Mouse (Mus musculus): ENCODE results near the gene Stpg3. TPM values are rescaled to one million over a fixed set of nuclear protein-coding genes. Genes with fewer than 3 reads are reported as not detected.
"Not testable (repeated sequence)": the region's sequence is repeated elsewhere in the genome, so short reads cannot be mapped to it uniquely, and the experiment has no call there.

Stpg3 gene
- not detected in 2 replicates for polyA plus RNA-seq (2015; fragmentation: Nextera tagmentation; extraction: Ambion mirVana)

DNA sequence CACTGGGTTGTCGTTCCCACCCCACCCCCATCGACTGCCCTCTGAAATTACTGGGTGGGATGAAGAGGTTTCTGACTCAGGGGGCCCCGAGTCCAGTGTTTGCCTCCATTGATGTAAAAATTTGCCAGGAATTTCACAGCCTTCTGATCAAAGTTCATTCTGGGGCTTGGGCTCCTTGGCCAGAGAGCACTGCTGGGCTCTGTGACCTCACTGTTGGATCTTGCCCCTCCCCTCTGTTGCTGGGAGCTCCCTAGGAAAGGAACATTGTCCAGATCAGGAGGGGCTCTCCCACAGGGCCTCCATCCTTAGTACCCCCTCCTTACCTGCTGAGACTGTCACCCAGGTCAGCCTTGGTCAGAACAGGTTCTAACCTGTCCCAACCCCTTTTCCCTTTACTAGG, at the start of gene Stpg3:
Gene Stpg3 (minus strand): TSS at position 194 of the 400 bp plus-strand sequence.
- H3K36me3 ChIP-seq: peaks cover 4% of the 10 kb centered on the region; the same call in 1 of the 2 replicates
- H3K27ac ChIP-seq: no peak within 1 kb of the TSS
- H3K9me3 ChIP-seq: no peaks in the 10 kb centered on the region
- no peak within 1 kb of the TSS for H3K4me3 ChIP-seq
- H3K27me3 ChIP-seq: 0 out of 2 replicates have a peak, but pooled peaks cover 4% of the 10 kb centered on the region
- no peak for ATAC-seq (ENCODE audit: insufficient number of reproducible peaks, low FRiP score, low TSS enrichment, low read depth)
- 65% methylated on average over 3 of the region's 3 CpGs for WGBS
- H3K4me1 ChIP-seq: peaks cover 15% of the 10 kb centered on the region
- H3K4me2 ChIP-seq: no peak within 1 kb of the TSS
- no peak within 1 kb of the TSS for H3K9ac ChIP-seq

DNA sequence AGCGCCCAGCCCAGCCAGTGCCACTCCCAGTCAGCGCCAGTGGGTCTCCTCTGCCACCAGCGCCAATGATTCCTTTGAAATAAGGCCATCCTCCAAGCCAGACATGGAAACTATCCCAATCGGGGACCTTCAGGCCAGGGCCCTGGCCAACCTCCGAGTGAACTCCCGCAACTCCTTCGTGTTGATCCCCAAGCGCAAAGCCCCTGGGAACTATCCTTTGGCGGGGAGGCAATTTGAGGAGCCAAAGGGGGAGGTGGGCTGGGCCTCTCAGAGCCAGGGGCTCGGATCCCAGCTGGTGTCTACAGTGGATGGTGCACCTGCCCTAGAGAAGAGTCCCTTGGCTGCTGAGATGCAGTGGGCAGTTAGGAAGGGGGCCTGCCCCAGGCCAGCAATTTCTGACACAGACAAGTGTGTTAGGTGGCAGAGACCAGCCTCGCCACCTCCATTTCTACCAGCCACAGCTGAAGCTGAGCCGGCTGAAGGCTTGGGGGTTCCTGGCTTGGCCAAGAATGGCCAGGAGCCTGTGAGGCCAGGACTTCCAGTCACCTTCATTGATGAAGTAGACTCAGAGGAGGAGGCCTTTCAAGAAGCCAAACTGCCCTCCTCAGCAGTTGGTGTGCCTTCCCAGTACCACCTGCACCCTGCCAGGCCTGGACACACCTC, 49.3 kb upstream of the Stpg3 start:
- Histone ChIP-seq H3K27me3 (peaks cover 20% of the 10 kb centered on the region), H3K9ac (peak overlapping the region; percentile 54), H3K36me3 (0 out of 2 replicates have a peak, but pooled peaks cover 12% of the 10 kb centered on the region), H3K4me3 (peak overlapping the region; percentile 63), H3K27ac (no peak overlapping the region), H3K4me1 (peaks cover 39% of the 10 kb centered on the region), H3K4me2 (peak overlapping the region; percentile 98), H3K9me3 (no peaks in the 10 kb centered on the region)
- 20% methylated on average over 12 of the region's 12 CpGs for WGBS
- ATAC-seq (ENCODE audit: insufficient number of reproducible peaks, low FRiP score, low TSS enrichment, low read depth): no peak

DNA sequence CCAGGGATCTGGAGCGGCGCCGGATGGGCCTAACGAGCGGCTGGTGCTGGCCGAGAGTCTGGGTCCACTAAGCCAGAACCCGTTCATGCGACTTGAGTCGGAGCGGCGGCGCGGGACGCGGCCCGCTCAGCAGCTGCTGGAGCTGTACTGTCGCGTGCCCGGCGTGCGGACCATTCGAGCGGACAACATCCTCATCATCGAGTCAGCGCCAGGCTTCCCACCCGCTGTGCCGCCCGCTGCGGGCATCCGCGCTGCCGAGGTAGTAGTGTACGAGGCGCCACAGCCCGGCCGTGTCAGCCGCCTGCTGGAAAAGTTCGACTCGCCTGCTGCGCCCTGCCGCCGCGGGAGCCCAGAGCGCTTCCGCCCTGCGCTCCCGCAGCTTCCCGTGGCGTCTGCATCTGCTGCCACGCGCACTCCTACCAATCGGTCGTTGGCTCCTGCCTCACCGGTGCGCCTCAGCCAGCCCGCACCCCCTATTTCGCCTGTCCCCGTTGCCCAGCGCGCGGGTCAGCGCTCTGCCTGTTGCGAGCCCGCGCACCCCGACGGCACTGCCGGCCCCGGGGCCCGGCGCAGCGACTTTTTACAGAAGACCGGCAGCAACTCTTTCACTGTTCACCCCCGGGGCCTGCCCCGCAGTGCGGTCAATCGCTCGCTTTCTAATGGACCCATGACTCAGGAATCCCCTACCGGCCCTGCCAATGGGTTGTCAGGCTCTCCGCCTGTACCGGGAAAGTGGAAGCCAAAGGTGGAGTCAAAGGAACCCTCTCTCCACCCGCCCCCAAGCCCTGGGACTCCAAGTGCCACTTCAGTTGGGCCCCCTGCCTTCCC, 48.6 kb upstream of the Stpg3 start:
- Histone ChIP-seq H3K27me3 (peaks cover 20% of the 10 kb centered on the region), H3K27ac (no peak overlapping the region), H3K4me2 (peak overlapping the region; percentile 98), H3K9ac (peak overlapping the region; percentile 54), H3K4me1 (peaks cover 39% of the 10 kb centered on the region), H3K9me3 (no peaks in the 10 kb centered on the region), H3K36me3 (0 out of 2 replicates have a peak, but pooled peaks cover 5% of the 10 kb centered on the region), H3K4me3 (peak overlapping the region; percentile 63)
- ATAC-seq (ENCODE audit: insufficient number of reproducible peaks, low FRiP score, low TSS enrichment, low read depth): 0 out of 2 replicates have a peak, but pooled peaks have one; percentile 7
- under 1% methylated on average over 56 of the region's 82 CpGs for WGBS

DNA sequence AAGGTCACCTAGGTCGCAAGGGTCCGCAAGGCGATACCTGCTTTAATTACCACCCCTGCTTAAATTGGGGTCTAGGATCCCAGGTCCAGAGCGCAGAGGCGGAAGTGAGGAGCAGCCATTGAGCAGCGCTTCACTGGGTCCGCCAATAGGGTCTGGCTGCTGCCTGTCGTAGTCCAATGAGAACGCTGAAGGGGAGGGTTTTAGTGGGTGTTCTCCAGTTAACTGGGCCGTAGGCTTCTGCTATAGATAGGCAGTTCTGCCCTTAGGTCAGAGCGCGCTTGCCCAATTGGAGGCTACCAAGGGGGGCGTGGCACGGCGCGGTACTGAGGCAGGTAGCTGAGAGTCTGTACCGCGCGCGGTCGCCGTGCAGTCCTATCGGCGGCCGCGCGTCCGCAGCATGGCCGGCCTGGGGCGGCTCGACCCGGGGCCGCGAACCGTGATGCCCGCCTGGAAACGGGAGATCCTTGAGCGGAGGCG, 47.9 kb upstream of the Stpg3 start, which contains the start of gene Tprn:
Gene Tprn (plus strand): TSS at position 328 of the 477 bp plus-strand sequence.
- H3K27ac ChIP-seq: no peak within 1 kb of the TSS; the same call in 1 of the 2 replicates
- WGBS: under 1% methylated on average over 39 of the region's 39 CpGs
- ATAC-seq (ENCODE audit: insufficient number of reproducible peaks, low FRiP score, low TSS enrichment, low read depth): peak; percentile 97

DNA sequence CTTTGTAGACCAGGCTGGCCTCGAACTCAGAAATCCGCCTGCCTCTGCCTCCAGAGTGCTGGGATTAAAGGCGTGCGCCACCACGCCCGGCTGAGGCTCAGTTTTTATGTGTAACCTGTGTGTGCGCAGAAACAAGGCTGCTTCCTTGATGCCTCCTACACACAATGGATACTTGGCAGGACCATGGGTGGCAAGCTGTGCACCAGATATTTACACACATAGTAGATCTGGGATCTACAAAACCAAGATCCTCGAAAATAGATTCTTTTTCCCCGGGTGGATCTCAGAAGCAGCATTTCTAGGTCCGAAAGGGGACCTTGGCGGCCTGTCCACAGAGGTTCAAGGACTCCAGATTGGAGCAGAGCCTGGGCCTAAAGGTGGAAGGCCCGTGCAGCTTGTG, 47.4 kb upstream of the Stpg3 start:
- ATAC-seq (ENCODE audit: insufficient number of reproducible peaks, low FRiP score, low TSS enrichment, low read depth): no peak; the same call in 1 of the 2 replicates

More for the DNA sequence above, 47.9 kb upstream of the Stpg3 start, which contains the start of gene Tprn:
- Histone ChIP-seq H3K4me1 (peaks cover 39% of the 10 kb centered on the region), H3K9ac (peak within 1 kb of the TSS; percentile 54), H3K4me2 (peak within 1 kb of the TSS; percentile 98), H3K36me3 (no peaks in the 10 kb centered on the region), H3K9me3 (no peaks in the 10 kb centered on the region), H3K27me3 (peaks cover 20% of the 10 kb centered on the region), H3K4me3 (peak within 1 kb of the TSS; percentile 63)

DNA sequence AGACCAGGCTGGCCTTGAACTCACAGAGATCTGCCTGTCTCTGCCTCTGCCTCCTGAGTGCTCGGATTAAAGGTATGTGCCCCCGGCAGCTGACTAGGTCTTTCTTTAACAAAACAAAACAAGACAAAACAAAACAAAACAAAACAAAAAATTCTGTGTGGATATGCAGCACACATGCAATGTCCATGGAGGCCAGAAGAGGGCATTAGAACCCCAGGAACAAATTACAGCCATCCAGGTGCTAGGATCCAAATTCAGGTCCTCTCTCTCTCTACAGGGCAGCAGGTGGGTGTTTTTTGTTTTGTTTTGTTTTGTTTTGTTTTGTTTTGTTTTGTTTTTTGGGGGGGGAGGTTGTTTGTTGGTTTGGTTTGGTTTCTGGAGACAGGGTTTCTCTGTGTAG, 44.5 kb upstream of the Stpg3 start:
- 61% methylated on average over 2 of the region's 2 CpGs for WGBS
- no peak overlapping the region for H3K4me2 ChIP-seq
- no peaks in the 10 kb centered on the region for H3K36me3 ChIP-seq
- H3K4me1 ChIP-seq: peaks cover 33% of the 10 kb centered on the region
- H3K9ac ChIP-seq: no peak overlapping the region
- H3K27ac ChIP-seq: no peak overlapping the region
- H3K4me3 ChIP-seq: no peak overlapping the region
- no peak for ATAC-seq (ENCODE audit: insufficient number of reproducible peaks, low FRiP score, low TSS enrichment, low read depth)
- H3K27me3 ChIP-seq: peaks cover 9% of the 10 kb centered on the region
- no peaks in the 10 kb centered on the region for H3K9me3 ChIP-seq

More for the DNA sequence above, 47.4 kb upstream of the Stpg3 start:
- no peak overlapping the region; the same call in 1 of the 2 replicates for H3K27ac ChIP-seq
- no peak overlapping the region for H3K9ac ChIP-seq
- peaks cover 39% of the 10 kb centered on the region for H3K4me1 ChIP-seq
- peaks cover 20% of the 10 kb centered on the region for H3K27me3 ChIP-seq
- H3K4me3 ChIP-seq: peak overlapping the region; percentile 63
- no peaks in the 10 kb centered on the region for H3K36me3 ChIP-seq
- 46% methylated on average over 12 of the region's 12 CpGs for WGBS
- H3K4me2 ChIP-seq: peak overlapping the region; percentile 98
- H3K9me3 ChIP-seq: no peaks in the 10 kb centered on the region

DNA sequence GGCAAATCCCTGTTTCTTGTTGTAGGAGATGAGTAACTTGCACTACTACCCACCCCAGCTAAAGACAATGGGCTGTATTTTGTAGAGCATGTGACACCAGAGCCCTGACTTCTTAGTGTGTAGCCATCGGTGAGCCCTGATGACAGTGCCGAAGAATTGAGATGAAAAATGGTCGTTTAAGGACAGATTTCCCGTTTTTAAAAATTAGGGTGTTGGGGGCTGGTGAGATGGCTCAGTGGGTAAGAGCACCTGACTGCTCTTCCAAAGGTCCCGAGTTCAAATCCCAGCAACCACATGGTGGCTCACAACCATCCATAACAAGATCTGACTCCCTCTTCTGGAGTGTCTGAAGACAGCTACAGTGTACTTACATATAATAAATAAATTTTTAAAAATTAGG, 42.8 kb upstream of the Stpg3 start:
- not testable (repeated sequence) for H3K27ac ChIP-seq; H3K9me3 ChIP-seq; H3K36me3 ChIP-seq; H3K4me2 ChIP-seq; H3K4me3 ChIP-seq; ATAC-seq (ENCODE audit: insufficient number of reproducible peaks, low FRiP score, low TSS enrichment, low read depth); H3K9ac ChIP-seq; H3K27me3 ChIP-seq
- 84% methylated on average over 5 of the region's 5 CpGs for WGBS
- peaks cover 21% of the 10 kb centered on the region for H3K4me1 ChIP-seq

DNA sequence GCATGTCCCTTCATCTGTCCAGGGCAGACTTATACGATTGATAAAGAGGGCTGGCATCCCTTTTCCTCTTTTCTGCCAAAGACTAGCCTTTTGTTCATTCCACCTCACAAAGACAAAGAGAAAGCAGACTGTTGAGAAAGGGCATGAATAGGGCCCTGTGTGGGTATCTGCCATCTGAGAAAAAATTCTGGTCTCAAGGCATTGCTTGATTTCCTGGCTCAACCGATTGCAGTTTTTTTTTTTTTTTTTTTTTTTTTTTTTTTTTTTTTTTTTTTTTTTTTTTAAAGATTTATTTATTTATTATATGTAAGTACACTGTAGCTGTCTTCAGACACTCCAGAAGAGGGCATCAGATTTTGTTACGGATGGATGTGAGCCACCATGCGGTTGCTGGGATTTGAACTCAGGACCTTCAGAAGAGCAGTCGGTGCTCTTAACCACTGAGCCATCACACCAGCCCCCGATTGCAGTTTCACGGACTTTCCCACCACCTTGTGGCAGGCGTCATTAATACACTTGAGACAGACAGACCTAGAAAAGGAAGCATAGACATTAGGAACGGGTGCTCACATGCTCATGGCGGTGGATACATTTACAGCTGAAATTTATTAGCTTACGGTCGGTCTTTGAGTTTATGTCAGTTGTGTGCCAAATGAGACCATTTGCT, 42.1 kb upstream of the Stpg3 start:
- H3K4me2 ChIP-seq: peak overlapping the region; percentile 86
- H3K4me3 ChIP-seq: peak overlapping the region; percentile 99
- not testable (repeated sequence) for H3K9me3 ChIP-seq; H3K27ac ChIP-seq; H3K36me3 ChIP-seq; H3K9ac ChIP-seq; ATAC-seq (ENCODE audit: insufficient number of reproducible peaks, low FRiP score, low TSS enrichment, low read depth); H3K27me3 ChIP-seq
- H3K4me1 ChIP-seq: peaks cover 16% of the 10 kb centered on the region
- 55% methylated on average over 12 of the region's 12 CpGs for WGBS

DNA sequence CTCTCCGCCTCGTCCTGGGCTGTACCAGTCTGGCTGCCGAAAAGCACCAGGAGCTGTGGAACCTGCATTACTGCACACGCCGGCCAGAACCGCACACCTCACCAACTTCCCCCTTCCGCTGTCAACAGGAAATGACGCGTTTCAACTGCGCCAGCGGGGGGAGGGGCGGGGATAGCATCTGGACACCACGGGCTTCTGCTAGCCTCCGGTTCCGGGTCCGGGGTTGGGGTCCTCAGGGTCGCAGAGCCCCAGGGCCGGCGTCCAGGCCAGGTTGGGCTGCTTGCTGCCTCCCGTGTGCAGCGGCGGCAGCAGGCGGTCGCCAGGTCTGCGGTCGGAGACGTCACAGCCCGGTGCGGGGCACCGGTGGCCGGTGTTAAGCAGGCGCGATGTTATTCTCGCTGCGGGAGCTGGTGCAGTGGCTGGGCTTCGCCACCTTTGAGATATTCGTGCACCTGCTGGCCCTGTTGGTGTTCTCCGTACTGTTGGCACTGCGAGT, 40.9 kb upstream of the Stpg3 start, which contains the start of gene Tmem203:
Gene Tmem203 (plus strand): TSS at position 156 of the 496 bp plus-strand sequence.
- under 1% methylated on average over 39 of the region's 39 CpGs for WGBS
- H3K27ac ChIP-seq: peak within 1 kb of the TSS; percentile 86
- peak within 1 kb of the TSS; percentile 72 for H3K9ac ChIP-seq

DNA sequence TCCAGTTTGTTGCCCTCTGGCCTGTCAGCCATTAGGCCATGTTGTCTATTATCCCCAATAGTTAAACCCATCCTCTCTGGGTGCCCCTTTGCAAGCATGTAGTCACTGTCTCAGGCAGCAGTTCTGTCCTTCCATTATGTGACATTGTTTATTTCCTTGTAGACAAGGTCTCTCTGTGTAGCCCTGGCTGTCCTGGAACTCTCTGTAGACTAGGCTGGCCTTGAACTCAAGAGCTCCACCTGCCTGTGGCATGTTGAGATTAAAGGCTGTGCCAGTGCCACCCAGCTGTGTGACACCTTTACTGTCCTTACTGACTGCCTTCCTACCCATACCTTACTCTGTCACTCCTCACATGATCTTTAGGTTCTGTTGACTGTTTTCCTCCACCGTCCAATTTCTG, 37.9 kb upstream of the Stpg3 start:
- no peaks in the 10 kb centered on the region for H3K9me3 ChIP-seq
- H3K4me3 ChIP-seq: no peak overlapping the region
- H3K9ac ChIP-seq: no peak overlapping the region
- peaks cover 45% of the 10 kb centered on the region for H3K36me3 ChIP-seq
- ATAC-seq (ENCODE audit: insufficient number of reproducible peaks, low FRiP score, low TSS enrichment, low read depth): no peak
- H3K27ac ChIP-seq: no peak overlapping the region
- peaks cover 16% of the 10 kb centered on the region for H3K4me1 ChIP-seq
- no peak overlapping the region for H3K4me2 ChIP-seq
- no peaks in the 10 kb centered on the region for H3K27me3 ChIP-seq
- 79% methylated on average over 1 of the region's 1 CpGs for WGBS

More for the DNA sequence above, 40.9 kb upstream of the Stpg3 start, which contains the start of gene Tmem203:
- no peaks in the 10 kb centered on the region for H3K9me3 ChIP-seq
- peaks cover 16% of the 10 kb centered on the region for H3K4me1 ChIP-seq
- peak within 1 kb of the TSS; percentile 99 for H3K4me3 ChIP-seq
- peaks cover 16% of the 10 kb centered on the region for H3K36me3 ChIP-seq
- peak within 1 kb of the TSS; percentile 86 for H3K4me2 ChIP-seq
- peak; percentile 79 for ATAC-seq (ENCODE audit: insufficient number of reproducible peaks, low FRiP score, low TSS enrichment, low read depth)
- no peaks in the 10 kb centered on the region for H3K27me3 ChIP-seq

All from limb, embryonic 15.5 days (tissue).